Mouse (Mus musculus): ENCODE results near the gene Wars2.

Gene Wars2

GRCm38 (mm10) chr3:99277973-99278580 is 137.2 kb downstream of the Wars2 start:
- DNase-seq, result no peak

DNA sequence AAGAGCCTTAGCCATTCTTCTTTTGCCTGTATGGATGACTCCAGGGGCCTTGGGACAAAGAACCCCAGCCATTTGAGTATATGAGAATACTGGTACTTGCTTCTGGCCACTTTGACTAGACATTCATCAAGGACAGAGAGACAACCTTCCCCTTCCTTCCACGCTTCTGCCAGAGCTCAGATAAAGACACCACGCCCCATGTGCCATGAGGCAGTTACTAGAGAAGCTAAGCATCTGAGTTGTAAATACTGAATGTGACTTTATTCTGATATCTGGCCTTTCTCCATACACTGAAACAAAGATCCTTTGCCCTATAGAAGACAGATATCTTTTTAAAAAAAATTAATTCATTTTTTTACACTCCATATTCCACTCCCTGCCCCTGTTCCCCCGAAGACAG is 138.8 kb downstream of the Wars2 start:
- DNase-seq, result no peak

- DNase-seq, result no peak
These were observed 140.6 kb downstream of the Wars2 start for GRCm38 (mm10) chr3:99281453-99281852.

DNA sequence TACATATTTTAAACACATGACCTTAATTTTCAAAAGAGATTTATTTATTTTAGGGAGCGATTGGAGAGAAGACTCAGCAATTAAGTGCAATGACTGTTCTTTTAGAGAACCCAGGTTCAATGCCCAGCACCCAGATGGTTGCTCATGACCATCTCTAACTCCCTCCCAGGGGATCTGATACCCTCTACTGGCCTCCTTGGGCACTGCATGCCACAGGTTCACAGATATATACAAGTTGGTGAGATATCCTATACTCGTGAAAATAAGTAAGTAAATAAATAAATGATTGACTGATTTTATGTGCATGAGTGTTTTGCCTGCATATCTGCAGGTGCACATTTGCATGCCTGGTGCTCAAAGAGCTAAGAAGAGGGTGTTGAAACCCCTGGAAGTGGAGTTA is 147.4 kb downstream of the Wars2 start:
- DNase-seq, result peak; percentile 3

Measured in lung, postnatal 36 days (tissue).